ENCODE assay signal across 7 mouse cellular contexts in genomic region chr10:87742766-87743165, GRCm38 (mm10).
"Had no signal": no experiment of that assay in that cellular context is flagged by ENCODE, and none has a peak within 500 bp of the region (broad histone marks: within the 10 kb centered on the region; RNA-seq: fewer than 3 reads in every experiment).

No protein-coding gene starts in this region.

- DNase-seq: kidney, adult 9 months; kidney, postnatal 10 days; kidney, postnatal 4 days; lung, adult 18-20 months; right cerebral cortex, adult 18-20 months; right cerebral cortex, postnatal 25 days; thymus, postnatal 4 days had no signal
